Mouse (Mus musculus) midbrain, postnatal 0 days (tissue): ENCODE data around the gene 4930544G11Rik. TPM values are rescaled to one million over a fixed set of nuclear protein-coding genes. Genes with fewer than 3 reads are reported as not detected.

Experiments
- ATAC-seq: fragments of 200-750 bp; cut with Nextera tagmentation; 2 replicates; pipeline ENCODE4 v1.8.0; 2017; ENCODE audit warnings: moderate number of reproducible peaks, mild to moderate bottlenecking, moderate TSS enrichment, moderate library complexity; ENCODE audit not compliant: low FRiP score
- DNase-seq: peaks from one replicate; pipeline ENCODE4 v3.0.0-alpha.2; 2015; ENCODE audit warnings: low spot score
- H3K27ac ChIP-seq: fragments of 300-500 bp; sonication (generic); 2 replicates; pipeline ENCODE4 v1.5.1; 2014; ENCODE audit warnings: low read depth, mild to moderate bottlenecking, low read length, mixed read lengths
- H3K27me3 ChIP-seq: fragments of 300-500 bp; sonication (generic); 2 replicates; pipeline ENCODE4 v1.6.1; 2014; ENCODE audit warnings: low read length, control low read depth, mixed read lengths; ENCODE audit not compliant: insufficient read depth
- H3K36me3 ChIP-seq: fragments of 300-500 bp; sonication (generic); 2 replicates; pipeline ENCODE4 v1.6.1; 2014; ENCODE audit warnings: low read length, control low read depth, mixed read lengths; ENCODE audit not compliant: insufficient read depth
- H3K4me1 ChIP-seq: fragments of 300-500 bp; sonication (generic); 2 replicates; pipeline ENCODE4 v1.6.1; 2014; ENCODE audit warnings: mild to moderate bottlenecking, control low read depth, antibody characterized with exemption, low read length, mixed read lengths; ENCODE audit not compliant: insufficient read depth
- H3K4me2 ChIP-seq: fragments of 300-500 bp; sonication (generic); 2 replicates; pipeline ENCODE4 v1.6.1; 2014; ENCODE audit warnings: low read depth, mild to moderate bottlenecking, low read length, mixed read lengths; ENCODE audit not compliant: poor library complexity, severe bottlenecking
- H3K4me3 ChIP-seq: fragments of 300-500 bp; sonication (generic); 2 replicates; pipeline ENCODE4 v1.5.1; 2014; ENCODE audit warnings: low read depth, mild to moderate bottlenecking, low read length, moderate library complexity
- H3K9ac ChIP-seq: fragments of 300-500 bp; sonication (generic); replicated peaks from 2 replicates; pipeline ENCODE4 v1.6.1; 2014; ENCODE audit warnings: mild to moderate bottlenecking, low read length, moderate library complexity, mixed read lengths; ENCODE audit not compliant: poor library complexity, severe bottlenecking
- H3K9me3 ChIP-seq: fragments of 300-500 bp; sonication (generic); 2 replicates; pipeline ENCODE4 v1.6.1; 2016; ENCODE audit warnings: low read length, control low read depth
- CTCF ChIP-seq: IDR thresholded peaks from 2 replicates; pipeline ENCODE4 v1.5.1; 2016; ENCODE audit warnings: antibody characterized with exemption, mild to moderate bottlenecking
- WGBS: fragments of 180-500 bp; shearing (Covaris S2); extraction: QIAGEN DNeasy Blood & Tissue Kit; methylation state at CpG from one replicate; pipeline ENCODE4 v1.1.7; 2014; 5-methylcytosine and 5-hydroxymethylcytosine counted together
- polyA plus RNA-seq: library from polyadenylated mRNA; unstranded; fragments of >200 nt; fragmentation: Nextera tagmentation; extraction: Ambion mirVana; gene quantifications from 2 replicates; pipeline ENCODE4 v1.2.1, GENCODE M21; 2015
- total RNA-seq: library from RNA; depleted of rRNA; stranded (reverse); fragments of >200 nt; gene quantifications from 2 replicates; pipeline ENCODE4 v1.2.3, GENCODE M21; 2014; rRNA removed

4930544G11Rik gene
- total and polyA plus RNA-seq, 2 experiments from 2014 or later = not detected

GRCm38 (mm10) chr6:65970410-65970809 is 18.0 kb downstream of the 4930544G11Rik start:
- Histone ChIP-seq H3K4me3 (no peak overlapping the region), H3K36me3 (no peaks in the 10 kb centered on the region), H3K9me3 (no peaks in the 10 kb centered on the region), H3K27ac (no peak overlapping the region), H3K4me2 (no peak overlapping the region), H3K27me3 (no peaks in the 10 kb centered on the region), H3K4me1 (no peaks in the 10 kb centered on the region), H3K9ac (no peak overlapping the region)
- peak; percentile 7 for DNase-seq
- 77% methylated on average over 9 of the region's 9 CpGs for WGBS
- ATAC-seq = no peak
- no peak for TF ChIP-seq CTCF

DNA sequence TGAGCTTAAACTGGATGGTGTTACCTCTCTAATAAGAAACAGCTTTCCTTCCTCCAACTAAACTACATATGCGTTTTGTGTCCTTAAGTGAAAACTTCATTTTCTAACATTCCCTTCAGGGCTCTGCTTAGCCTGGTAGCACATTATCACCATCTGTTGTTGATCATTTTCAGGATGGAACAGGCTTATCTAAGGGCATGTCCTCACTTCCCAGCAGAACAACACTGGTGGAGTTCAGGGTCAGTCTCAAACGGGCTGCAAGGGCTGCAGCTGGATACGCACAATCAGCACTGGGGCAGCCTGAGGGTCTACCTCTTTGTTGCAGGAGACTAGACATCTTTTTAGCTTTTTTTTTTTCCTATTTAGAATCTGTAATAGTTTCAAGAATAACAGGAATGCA is 39.7 kb downstream of the 4930544G11Rik start:
- no peak overlapping the region for H3K4me3 ChIP-seq
- ATAC-seq (no peak), DNase-seq (no peak)
- no peak overlapping the region for H3K27ac ChIP-seq
- no peaks in the 10 kb centered on the region for H3K4me1 ChIP-seq
- H3K9me3 ChIP-seq = no peaks in the 10 kb centered on the region
- no peaks in the 10 kb centered on the region for H3K27me3 ChIP-seq
- no peaks in the 10 kb centered on the region for H3K36me3 ChIP-seq
- no peak for TF ChIP-seq CTCF
- H3K9ac ChIP-seq = no peak overlapping the region
- WGBS = 89% methylated on average over 3 of the region's 3 CpGs
- no peak overlapping the region for H3K4me2 ChIP-seq

DNA sequence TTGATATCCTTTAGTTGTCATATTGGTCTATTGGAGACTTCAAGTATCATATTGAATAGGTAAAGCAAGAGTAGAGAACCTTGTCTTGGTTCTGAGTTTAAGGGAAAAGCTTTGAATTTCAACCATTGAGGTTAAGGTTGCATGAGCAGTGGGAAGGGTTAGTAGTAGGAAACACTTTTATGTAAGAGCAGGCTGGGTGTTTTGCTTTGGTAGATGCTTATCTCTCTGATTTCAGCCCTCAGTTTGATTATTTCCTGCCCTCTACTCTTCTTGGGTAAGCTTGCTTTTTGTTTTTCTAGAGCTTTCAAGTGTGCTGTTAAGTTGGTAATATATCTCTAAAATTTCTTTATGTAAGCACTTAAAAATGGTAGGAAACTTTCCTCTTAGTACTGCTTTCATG is 45.9 kb downstream of the 4930544G11Rik start:
- Histone ChIP-seq H3K27me3 (no peaks in the 10 kb centered on the region), H3K4me2 (no peak overlapping the region), H3K4me1 (no peaks in the 10 kb centered on the region), H3K4me3 (no peak overlapping the region), H3K36me3 (no peaks in the 10 kb centered on the region), H3K9me3 (no peaks in the 10 kb centered on the region), H3K9ac (no peak overlapping the region), H3K27ac (no peak overlapping the region)
- ATAC-seq = no peak
- no peak for TF ChIP-seq CTCF
- no peak for DNase-seq

Other genes starting within 250 kb of the 4930544G11Rik start
- 6.1 and 6.2 TPM in 2 replicates for gene Prdm5, start 173.6 kb upstream of the 4930544G11Rik start, total RNA-seq
- gene Prdm5, start 173.6 kb upstream of the 4930544G11Rik start, polyA plus RNA-seq = 2.5 and 2.6 TPM in 2 replicates